Mouse (Mus musculus): ENCODE results near the gene Rpl18.

DNA sequence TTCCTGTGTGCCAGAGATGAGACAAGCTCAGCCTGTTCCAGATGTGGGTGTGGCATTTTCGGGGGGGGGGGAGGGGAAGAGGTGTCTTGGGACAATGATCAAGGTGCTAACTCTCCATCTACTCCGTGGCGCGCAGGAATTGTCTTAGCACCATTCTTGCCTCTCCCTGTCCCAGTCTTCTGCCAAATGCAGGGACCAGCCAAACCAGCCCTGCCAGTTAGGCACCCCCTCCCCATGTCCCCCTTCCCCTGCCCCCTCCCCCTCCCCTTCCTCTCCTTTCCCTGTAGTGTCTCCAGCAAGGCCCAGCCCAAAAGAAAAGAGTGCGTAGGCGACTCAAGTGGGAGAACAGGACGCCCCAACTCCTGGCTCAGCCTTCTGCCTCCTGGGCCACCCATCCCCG is 51.5 kb downstream of the Rpl18 start:
- TF ChIP-seq CTCF (IDR thresholded peaks at IDR 0.05; ENCODE audit: low read depth, low read length) (no peak), POLR2A (IDR thresholded peaks at IDR 0.05; ENCODE audit: borderline replicate concordance, low read depth, low read length) (no peak)
